Mouse (Mus musculus) megakaryocyte, embryonic 14.5 days (primary cell): ENCODE measurements around the gene Smurf2.

Experiments
- FLI1 ChIP-seq: IDR thresholded peaks from 2 replicates; pipeline ENCODE4 v1.6.1; 2012; ENCODE audit warnings: low read length, inconsistent platforms, mixed read lengths
- GATA1 ChIP-seq: IDR thresholded peaks from 3 replicates; pipeline ENCODE4 v1.6.1; 2012; ENCODE audit warnings: mixed read lengths, low read length, inconsistent platforms, borderline replicate concordance

- TF ChIP-seq FLI1 (no peak), GATA1 (no peak)
Observed at GRCm38 (mm10) chr11:106778589-106779387, 141.7 kb downstream of the Smurf2 start.
